Mouse (Mus musculus) frontal cortex, adult (tissue): ENCODE measurements around the gene Speer2.

Experiments
- ATAC-seq: cut with Nextera tagmentation; 2 replicates; pipeline ENCODE4 v1.9.2; 2017; ENCODE audit warnings: mild to moderate bottlenecking, moderate library complexity, mixed read lengths; ENCODE audit not compliant: low TSS enrichment

Speer2 gene

GRCm38 (mm10) chr16:69863644-69864043 is at the start of gene Speer2:
Gene Speer2, minus strand, starts transcription at chr16:69863744.
- no peak for ATAC-seq

DNA sequence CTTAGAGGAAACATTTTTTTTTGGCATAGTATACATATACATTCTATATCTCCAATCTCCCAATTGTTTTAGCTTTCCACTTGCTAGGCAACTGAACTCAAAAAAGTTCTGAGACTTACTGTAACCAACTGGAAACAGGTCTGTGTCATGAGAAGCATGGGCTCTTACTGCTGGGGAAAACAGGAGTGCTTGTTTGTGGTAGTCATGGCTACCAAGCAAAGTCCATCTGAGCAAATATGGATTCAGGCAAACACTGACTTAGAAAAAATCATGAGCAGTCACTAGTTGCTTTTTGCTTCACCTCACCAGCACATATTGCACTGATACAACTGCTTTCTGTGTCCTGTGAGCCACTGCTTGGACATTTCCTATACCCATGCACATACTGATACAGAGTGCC is 40.8 kb upstream of the Speer2 start:
- no peak for ATAC-seq

GRCm38 (mm10) chr16:69880712-69881111 is 17.2 kb upstream of the Speer2 start:
- no peak for ATAC-seq

DNA sequence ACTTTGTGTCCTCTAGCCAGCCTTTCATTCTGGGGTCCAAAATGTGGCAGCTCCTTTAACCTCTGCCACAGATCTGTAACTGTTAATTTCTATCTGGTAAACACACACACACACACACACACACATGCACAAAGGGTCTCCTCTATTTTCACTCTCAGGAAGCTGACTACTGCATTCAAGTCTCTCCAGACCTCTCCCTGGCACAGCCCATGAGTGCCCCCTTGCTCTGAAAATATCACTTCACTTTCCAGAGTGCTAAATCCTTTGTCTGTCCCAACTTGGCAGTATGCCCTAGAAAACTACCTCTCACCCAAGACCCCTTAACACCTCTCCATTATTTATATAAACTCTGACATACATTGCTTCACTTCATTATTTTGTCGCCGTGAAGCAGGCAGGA is 26.9 kb downstream of the Speer2 start:
- ATAC-seq = no peak

DNA sequence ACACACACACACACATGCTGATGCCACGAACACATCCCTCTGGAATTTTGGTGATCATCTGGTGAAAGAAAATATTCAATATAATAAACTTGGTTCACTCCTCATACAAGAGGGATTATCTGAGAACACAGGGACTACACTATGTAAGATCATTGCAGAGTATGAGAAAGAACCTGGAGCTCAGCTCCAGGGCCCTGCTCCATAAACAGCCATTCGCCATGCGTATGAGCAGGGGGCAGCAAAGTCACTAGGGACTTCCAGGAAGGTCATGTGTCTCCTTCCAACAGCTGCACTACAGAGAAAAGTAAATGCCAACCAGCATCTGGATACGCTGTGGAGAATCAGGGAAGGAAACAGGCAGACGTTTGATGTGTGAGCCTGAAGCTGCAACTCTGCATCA is 49.9 kb downstream of the Speer2 start:
- no peak for ATAC-seq
